Mouse (Mus musculus) MN1 (cell line): ENCODE data around the gene Il1rap.

ENCODE experiments used
- DNase-seq: peaks from one replicate; pipeline ENCODE4 v3.0.0-alpha.2; 2016; ENCODE audit warnings: low spot score

The Il1rap gene

GRCm38 (mm10) chr16:26612499-26613220, 31.2 kb downstream of the Il1rap start:
- no peak for DNase-seq

GRCm38 (mm10) chr16:26623141-26623540, 41.6 kb downstream of the Il1rap start:
- no peak for DNase-seq

GRCm38 (mm10) chr16:26626065-26626464, 44.6 kb downstream of the Il1rap start:
- DNase-seq, result no peak

DNA sequence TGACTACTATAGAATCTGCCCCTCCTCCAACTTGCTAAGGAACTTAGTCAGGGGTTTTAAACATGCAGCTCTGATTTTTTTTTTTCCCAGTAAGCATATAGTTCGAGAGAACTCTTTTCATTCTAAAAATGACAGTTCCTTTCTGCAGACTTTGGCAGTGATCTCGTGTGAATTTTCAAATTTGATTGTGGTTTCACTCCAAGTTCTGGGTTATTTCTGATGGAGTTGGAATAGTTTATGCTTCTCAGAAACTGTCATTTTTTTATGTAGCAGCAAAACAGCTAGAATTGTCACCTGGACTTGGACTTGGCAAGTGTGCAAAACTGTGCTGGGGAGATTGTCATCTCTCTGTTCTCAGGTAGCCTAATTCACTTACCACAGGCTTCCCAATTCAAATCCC, 53.3 kb downstream of the Il1rap start:
- no peak for DNase-seq

DNA sequence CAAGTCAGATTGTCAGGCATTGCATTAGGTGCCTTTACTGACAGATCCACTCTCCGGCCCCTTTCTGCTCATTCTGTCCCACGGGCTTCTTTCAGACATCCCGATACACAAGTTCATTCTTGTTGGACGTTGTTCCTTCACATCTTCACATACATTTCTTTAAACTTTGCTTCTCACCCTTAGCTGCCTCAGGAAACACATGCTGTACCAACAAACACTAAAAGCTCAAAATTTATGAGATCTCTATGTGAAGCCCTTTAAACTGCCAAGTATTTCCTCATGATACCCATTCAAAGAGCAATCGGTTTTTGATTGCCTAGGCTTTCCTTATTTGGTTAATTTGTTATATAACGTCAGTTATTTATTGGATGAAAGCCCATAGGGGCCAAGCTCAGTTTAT, 61.6 kb downstream of the Il1rap start:
- no peak for DNase-seq

GRCm38 (mm10) chr16:26646066-26646465, 64.6 kb downstream of the Il1rap start:
- DNase-seq, result no peak

- no peak for DNase-seq
Measured at GRCm38 (mm10) chr16:26647036-26647435, 65.5 kb downstream of the Il1rap start.

DNA sequence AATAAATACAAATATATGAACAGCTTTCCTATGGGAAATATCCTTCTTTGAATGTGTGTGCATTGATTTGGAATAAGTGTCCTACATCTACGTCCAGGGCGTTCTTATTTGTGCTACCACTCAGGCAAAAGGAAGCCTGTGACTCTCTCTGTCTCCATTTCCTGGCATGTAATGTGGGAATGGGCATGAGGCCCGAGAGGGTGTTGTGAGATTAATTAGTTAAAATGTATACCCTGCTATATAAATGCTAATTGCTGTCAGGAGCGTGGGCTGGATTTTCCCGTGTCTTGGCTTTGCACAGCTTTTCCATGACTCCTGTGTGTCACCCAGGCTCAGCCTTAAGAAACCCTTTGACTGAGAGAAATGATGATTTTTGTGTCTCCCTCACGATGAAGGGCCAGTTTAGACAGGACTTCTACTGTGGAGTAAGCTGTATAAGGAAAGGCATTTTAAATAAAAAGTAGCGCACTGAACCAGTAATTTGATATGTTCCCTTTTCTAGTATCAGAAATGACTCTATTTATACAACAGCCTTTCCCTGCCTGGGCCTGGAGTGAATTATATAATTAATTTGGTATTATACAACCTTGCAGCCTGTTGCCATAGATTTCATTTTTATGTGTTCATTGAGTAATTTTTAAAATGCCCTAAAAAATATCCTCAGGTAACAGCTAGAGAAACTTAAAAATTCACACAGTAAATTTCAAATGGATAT, 81.4 kb downstream of the Il1rap start:
- no peak for DNase-seq

DNA sequence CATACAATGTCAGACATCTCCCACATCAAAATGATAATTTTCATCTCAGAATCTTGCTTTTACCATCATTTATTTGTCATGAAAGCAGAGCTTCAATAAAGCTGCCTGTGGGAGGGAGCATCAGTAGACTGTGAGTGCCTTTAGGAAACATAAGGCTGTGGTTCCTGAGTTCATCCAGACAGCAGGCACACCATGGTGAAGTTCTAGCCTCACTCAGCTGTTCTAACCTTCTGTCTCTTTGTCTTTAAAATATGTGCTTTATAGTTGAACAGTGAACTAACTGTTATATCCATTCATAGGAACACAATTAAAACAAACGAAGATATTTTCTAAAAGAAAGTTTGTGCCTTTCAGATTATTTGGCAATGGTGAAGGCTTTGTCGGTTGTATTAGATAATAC, 84.9 kb downstream of the Il1rap start:
- no peak for DNase-seq

DNA sequence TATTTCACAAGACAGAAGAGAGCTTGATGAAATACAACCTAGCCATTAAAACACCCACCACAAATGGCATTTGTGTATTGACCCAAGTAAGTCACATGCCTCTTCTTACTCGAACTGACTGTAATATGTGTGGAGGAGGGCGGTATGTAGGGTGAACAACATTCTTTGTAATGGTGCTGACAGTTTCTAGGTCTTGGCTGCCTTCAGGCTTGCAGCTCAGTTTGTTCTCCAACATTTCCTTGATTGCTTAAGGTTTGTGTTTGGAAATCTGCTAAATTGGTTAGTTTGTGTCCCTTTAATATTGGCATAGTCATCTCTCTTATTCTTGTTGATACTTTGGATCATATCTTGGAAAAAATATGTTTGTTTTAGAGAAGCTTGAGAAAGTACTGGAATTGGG, 87.6 kb downstream of the Il1rap start:
- no peak for DNase-seq

DNA sequence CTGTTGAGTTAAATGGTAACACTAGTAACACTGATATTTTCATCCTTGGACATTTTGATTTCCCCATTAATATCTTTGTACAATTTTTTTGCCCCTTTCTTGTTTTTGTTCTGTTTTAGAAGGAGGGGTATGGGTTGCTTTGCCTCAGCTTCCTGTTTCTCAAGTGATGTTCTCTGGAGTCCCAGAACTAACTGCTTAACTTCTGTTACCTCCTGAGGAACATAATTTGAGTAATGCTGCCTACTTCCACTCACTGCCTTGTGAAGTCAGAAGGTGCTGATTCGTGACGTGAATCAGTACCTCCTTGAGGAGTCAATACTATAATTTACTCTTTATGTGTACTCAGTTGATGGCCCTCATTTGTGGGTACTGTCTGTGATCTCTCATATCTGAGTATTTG, 98.9 kb downstream of the Il1rap start:
- DNase-seq, result no peak

DNA sequence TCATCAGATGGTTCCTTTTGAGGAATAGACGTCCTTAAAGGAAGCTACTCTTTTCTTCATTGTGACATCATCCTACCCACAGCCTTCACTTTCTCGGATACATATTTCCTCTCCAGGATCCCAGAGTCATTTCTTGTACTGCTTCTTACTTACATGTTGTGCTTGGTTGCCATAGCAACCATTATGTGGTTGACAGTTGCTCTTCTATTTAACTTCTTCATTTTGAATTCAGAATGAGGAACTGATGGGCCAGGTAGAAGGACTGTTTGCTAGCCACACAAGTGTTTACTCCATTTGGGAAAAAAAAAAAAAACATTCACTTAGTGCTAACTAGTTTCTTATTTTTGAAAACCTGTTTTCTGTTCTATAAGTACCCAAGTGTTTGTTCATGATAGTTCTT, 108.3 kb downstream of the Il1rap start:
- DNase-seq, result no peak

- DNase-seq, result no peak
Measured at GRCm38 (mm10) chr16:26691294-26691693, 109.8 kb downstream of the Il1rap start.

GRCm38 (mm10) chr16:26698076-26698475, 116.6 kb downstream of the Il1rap start:
- no peak for DNase-seq

DNA sequence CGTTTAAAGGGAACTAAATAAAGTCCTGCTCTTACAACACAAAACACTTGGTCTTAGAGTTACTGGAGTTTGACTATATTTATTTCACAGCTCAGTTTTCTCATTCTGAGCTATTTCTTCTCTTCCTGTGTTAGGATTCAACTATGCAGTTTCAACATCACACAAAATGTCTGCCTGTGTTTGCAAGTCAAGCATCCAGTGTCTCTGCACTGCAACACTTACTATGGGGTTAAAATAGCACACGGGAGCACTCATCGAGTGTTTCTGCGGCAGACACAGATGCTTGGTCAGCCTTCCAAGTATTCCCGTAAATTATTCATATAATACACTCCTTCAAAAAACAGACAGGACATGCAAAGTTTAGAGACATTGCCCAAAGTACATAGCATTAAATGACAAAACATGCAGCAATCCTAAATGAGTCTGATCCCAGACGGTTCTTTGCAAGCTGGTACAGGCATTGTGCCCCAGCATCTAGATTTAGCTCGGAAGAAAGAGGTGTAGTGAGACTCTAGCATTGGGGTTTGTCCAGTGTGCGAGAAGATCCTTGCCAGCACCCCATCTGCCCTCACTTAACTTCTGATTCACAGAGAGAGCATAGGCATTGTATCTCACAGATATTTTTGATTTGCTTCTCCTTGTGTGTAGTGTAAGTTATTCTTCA, 119.1 kb downstream of the Il1rap start:
- DNase-seq, result no peak

GRCm38 (mm10) chr16:26705658-26706371, 124.3 kb downstream of the Il1rap start:
- DNase-seq, result no peak

DNA sequence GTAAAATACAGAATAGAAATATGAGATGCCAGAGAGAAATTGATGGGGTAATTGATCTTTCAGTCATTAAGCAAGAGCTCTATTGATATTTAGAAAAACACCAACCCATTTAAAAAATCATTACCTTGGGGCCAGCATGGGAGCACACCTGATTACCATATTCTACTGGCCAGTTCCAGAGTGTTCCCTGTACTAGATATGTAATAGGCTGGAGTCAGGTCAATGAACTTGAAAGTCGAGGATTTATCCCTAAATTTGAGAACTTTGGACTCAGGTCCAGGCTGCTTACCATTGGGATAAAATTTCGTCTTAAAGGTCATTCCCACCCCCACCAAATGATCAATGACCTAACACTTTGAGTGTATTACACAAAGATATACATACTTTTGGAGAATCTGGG, 125.0 kb downstream of the Il1rap start:
- DNase-seq, result no peak

DNA sequence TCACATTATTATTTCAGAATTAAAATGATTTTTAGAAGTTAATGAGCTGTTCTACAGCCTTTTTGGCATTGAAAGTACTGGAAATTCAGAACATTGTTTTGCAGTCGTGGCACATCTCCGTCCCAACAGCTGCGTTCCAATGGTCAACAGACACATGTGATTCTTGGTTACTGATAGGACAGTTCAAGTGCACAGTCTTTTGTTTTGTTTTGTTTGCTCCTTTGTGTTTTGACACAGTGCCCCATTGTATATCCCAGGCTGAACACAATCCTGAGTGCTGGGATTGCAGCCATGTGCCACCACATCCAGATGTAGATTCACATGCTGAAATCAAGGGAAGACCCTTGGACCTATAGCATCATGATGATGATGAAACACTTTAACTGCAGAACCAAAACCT, 129.4 kb downstream of the Il1rap start:
- no peak for DNase-seq

DNA sequence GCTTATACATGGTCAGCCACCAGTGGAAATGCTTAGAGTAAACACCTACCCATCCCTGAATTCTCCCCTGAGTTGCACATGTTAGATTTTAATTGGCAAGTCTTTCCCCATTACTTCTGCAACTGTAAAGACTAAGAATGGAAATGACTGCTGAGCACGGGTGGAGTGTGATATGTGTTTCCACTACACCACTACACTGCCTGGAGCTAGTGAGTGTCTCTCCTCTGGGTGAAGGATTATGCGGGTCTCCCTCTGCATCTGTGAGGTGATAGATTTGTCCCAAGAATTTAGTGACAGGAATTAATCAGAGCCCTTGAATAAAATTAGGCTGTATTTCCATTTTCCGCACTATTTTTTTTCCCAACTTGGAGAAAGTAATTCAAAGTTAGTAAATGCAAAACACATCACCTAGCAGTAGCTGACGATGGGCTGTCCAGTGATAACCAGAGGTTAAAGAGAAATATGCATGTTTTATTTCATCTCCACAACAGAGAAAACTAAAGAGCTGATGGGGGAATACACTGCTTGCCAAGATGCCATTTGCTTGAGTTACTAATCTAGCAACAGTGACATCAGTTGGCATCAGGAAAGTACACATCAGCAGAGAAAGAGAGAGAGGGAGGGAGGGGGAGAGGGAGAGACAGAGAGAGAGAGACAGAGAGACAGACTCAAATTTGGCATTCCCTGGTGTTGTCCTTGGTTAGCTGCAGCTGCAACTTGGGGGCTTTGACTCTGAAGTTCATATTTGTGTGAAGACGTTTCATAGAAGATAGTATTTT, 132.2 kb downstream of the Il1rap start:
- no peak for DNase-seq

DNA sequence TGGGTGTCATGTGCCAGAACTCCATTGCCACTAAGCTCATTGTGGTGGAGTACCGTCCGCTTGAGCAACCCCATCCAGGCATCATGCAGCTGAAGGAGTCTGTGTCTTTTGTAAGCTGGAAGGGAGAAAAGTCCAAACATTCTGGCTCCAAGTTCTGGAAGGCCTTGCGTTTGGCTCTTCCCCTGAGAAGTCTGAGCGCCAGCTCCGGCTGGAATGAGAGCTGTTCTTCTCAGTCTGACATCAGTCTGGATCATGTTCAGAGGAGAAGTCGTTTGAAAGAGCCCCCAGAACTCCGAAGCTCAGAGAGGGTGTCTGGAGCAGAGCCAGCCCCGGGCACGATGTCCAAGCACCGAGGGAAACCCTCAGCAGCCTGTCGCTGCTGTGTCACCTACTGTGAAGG, 141.0 kb downstream of the Il1rap start:
- DNase-seq, result no peak

DNA sequence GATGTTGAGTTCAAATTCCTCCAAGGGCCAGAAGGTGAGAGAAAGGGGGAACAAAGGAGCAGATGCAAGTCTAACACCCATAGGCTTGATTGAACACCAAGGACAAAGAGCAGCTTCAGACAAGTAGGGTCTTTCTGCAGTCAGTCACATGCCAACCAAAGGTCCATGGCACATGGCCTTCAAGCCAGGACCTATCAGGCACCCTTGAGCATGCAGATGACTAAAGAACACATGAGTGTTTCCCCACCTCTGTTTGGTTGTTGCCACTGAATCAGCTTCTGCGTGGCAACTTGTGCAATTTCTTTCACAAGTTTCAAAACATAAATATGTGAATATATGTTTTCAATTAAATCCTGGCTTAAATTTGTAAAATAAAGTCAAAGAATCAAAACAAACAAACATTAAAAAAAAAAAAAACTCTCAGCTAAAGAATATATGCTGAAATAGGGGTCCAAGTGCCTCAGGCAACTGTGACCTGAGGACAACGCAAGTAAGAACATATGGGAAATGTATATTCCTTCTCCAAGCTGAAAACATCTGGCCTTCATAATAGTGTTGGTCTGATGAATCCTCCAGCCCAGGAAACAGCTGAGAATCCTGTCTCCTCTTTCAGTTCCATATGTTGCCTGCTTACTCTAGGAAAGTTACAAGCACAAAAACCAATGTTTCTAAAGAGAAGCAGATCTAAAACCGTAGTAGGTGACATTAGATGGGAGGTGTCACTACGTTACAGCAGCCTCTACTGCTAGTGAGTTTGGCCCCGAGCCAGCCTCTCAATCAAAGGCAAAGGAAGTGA, 142.6 kb downstream of the Il1rap start:
- no peak for DNase-seq
